Mouse (Mus musculus): ENCODE measurements around the gene Glt6d1.
"Not testable (repeated sequence)": the region's sequence is repeated elsewhere in the genome, so short reads cannot be mapped to it uniquely, and the experiment has no call there.

Glt6d1 gene

GRCm38 (mm10) chr2:25815748-25816147 lies at the start of gene Glt6d1:
Gene Glt6d1 (minus strand): TSS chr2:25815848.
- DNase-seq: not testable (repeated sequence)

- DNase-seq: peak; percentile 17
These were observed 49.8 kb upstream of the Glt6d1 start for GRCm38 (mm10) chr2:25865412-25865811.

- DNase-seq: no peak
These were observed 48.6 kb upstream of the Glt6d1 start for GRCm38 (mm10) chr2:25864230-25864629.

GRCm38 (mm10) chr2:25863337-25864131 lies 47.9 kb upstream of the Glt6d1 start, which contains the start of gene Kcnt1:
Gene Kcnt1 (plus strand): TSS chr2:25863734.
- DNase-seq: peak; percentile 65

GRCm38 (mm10) chr2:25862696-25863270 lies 47.1 kb upstream of the Glt6d1 start:
- DNase-seq: no peak

GRCm38 (mm10) chr2:25862038-25862437 lies 46.4 kb upstream of the Glt6d1 start:
- peak; percentile 23 for DNase-seq

- no peak for DNase-seq
These were observed 44.2 kb upstream of the Glt6d1 start for GRCm38 (mm10) chr2:25859891-25860290.

GRCm38 (mm10) chr2:25853998-25854397 lies 38.4 kb upstream of the Glt6d1 start:
- no peak for DNase-seq

GRCm38 (mm10) chr2:25852626-25853025 lies 37.0 kb upstream of the Glt6d1 start:
- peak; percentile 61 for DNase-seq

- peak; percentile 28 for DNase-seq
These were observed 34.7 kb upstream of the Glt6d1 start for GRCm38 (mm10) chr2:25850330-25850729.

- no peak for DNase-seq
These were observed 31.6 kb upstream of the Glt6d1 start, which contains the start of gene Sohlh1 for GRCm38 (mm10) chr2:25847226-25847625. Gene Sohlh1 (minus strand): TSS chr2:25847248.

GRCm38 (mm10) chr2:25846516-25846915 lies 30.9 kb upstream of the Glt6d1 start:
- DNase-seq: no peak

GRCm38 (mm10) chr2:25844097-25844496 lies 28.4 kb upstream of the Glt6d1 start:
- no peak for DNase-seq

- no peak for DNase-seq
These were observed 27.1 kb upstream of the Glt6d1 start for GRCm38 (mm10) chr2:25842758-25843157.

- no peak for DNase-seq
These were observed 26.5 kb upstream of the Glt6d1 start for GRCm38 (mm10) chr2:25842161-25842560.

- DNase-seq: peak; percentile 83
These were observed 20.6 kb upstream of the Glt6d1 start for GRCm38 (mm10) chr2:25836291-25836690.

- DNase-seq: no peak
These were observed 15.1 kb upstream of the Glt6d1 start for GRCm38 (mm10) chr2:25830786-25831185.

GRCm38 (mm10) chr2:25828344-25828947 lies 12.8 kb upstream of the Glt6d1 start:
- no peak for DNase-seq

- DNase-seq: no peak
These were observed 9.1 kb upstream of the Glt6d1 start for GRCm38 (mm10) chr2:25824751-25825150.

GRCm38 (mm10) chr2:25822806-25823205 lies 7.2 kb upstream of the Glt6d1 start, which contains the start of gene Lcn9:
Gene Lcn9 (plus strand): TSS chr2:25823153.
- no peak for DNase-seq

- DNase-seq: no peak
These were observed 2.3 kb downstream of the Glt6d1 start for GRCm38 (mm10) chr2:25813364-25813763.

GRCm38 (mm10) chr2:25811711-25812110 lies 3.9 kb downstream of the Glt6d1 start:
- no peak for DNase-seq

- DNase-seq: no peak
These were observed 17.6 kb downstream of the Glt6d1 start for GRCm38 (mm10) chr2:25798065-25798464.

GRCm38 (mm10) chr2:25797635-25798034 lies 18.0 kb downstream of the Glt6d1 start:
- no peak for DNase-seq
